Mouse (Mus musculus): Measurements from ENCODE around the gene Tmem169. TPM values are rescaled to one million over a fixed set of nuclear protein-coding genes. Genes with fewer than 3 reads are reported as not detected.
A peak's percentile ranks its signal among the peaks of the same experiment; 100 is the strongest.
"Not testable (repeated sequence)": the region's sequence is repeated elsewhere in the genome, so short reads cannot be mapped to it uniquely, and the experiment has no call there.

Tmem169 gene
- polyA plus RNA-seq (2015; fragmentation: Nextera tagmentation; extraction: Ambion mirVana), result 0.45 and 0.72 TPM in 2 replicates

DNA sequence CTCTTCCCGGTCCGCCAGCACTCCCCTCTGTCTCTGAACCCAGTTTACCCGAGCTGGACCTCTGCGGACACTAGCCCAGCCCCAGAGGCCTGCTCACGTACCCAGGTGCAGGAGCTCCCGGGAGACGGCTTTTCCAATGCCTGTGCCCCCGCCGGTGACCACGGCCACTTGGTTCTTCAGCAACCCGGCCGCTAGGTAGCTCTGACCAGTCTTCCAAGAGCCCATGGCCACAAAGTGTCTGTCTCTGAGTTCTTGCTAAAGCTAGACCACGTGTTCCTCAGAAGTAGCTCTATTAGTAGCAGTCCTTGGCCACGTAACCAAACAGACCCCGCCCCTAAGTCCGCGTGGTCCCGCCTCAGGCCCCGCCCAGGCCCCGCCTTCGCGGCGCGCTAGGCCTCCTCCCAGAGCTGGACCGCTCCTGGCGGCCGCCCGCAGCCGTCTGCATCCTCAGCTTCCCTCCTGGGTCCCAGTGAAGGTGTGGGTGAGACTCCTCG lies at the start of gene Tmem169, which contains the start of gene Pecr:
Gene Tmem169 (plus strand): TSS at position 378 of the 494 bp plus-strand sequence.
Gene Pecr (minus strand): TSS at position 323 of the 494 bp plus-strand sequence.
- no peaks in the 10 kb centered on the region for H3K9me3 ChIP-seq (replicated peaks; ENCODE audit: control insufficient read depth, low read length)
- peak within 1 kb of the TSS; percentile 58 for H3K9ac ChIP-seq (ENCODE audit: low read depth, low read length)
- peak within 1 kb of the TSS; percentile 62 for H3K4me3 ChIP-seq (ENCODE audit: low read depth, low read length)
- peak; percentile 95 for ATAC-seq (ENCODE audit: low read depth)
- H3K27me3 ChIP-seq (ENCODE audit: control insufficient read depth, insufficient read depth, low read depth, low read length), result peaks cover 5% of the 10 kb centered on the region
- no peaks in the 10 kb centered on the region for H3K36me3 ChIP-seq (ENCODE audit: control insufficient read depth, insufficient read depth)
- peaks cover 5% of the 10 kb centered on the region for H3K4me1 ChIP-seq (ENCODE audit: control insufficient read depth, low read depth, low read length)
- peak within 1 kb of the TSS; percentile 70 for H3K27ac ChIP-seq (ENCODE audit: low read length)
- under 1% methylated on average over 30 of the region's 30 CpGs for WGBS (ENCODE audit: insufficient replicate concordance)
- peak within 1 kb of the TSS; percentile 77 for H3K4me2 ChIP-seq (ENCODE audit: low read depth, low read length)

DNA sequence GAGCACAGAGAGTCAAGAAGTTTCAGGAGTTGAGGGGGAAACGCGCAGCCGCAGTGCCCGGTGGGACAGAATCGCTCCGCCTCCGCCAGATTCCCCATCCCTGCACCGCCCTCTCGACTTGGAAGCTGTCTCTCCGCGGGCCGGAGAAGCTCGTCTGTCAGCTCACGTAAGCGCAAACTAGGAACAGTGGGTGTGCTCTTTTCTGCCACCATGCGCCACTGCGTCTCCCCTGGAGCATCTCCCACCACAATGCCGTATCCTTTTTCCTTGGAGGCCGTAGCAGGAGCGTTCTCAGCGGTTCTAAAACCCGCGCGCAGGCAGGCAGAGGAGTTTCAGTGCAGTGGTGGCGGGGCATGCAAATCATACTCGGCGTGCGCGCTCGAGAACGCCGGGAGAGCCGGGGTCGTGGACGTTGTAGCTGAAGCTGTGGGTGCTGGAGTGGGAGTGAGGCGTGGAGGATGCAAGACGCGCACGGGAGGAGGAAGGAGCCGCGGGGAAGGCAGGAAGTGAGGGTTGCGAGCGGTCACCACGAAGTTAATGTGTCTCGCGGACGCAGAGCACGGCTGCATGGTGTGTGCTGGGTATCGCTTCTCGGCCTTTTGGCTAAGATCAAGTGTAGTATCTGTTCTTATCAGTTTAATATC lies 47.7 kb upstream of the Tmem169 start:
- under 1% methylated on average over 35 of the region's 50 CpGs for WGBS (ENCODE audit: insufficient replicate concordance)
- not testable (repeated sequence) for H3K27ac ChIP-seq (ENCODE audit: low read length); H3K4me1 ChIP-seq (ENCODE audit: control insufficient read depth, low read depth, low read length); H3K36me3 ChIP-seq (ENCODE audit: control insufficient read depth, insufficient read depth); H3K9me3 ChIP-seq (replicated peaks; ENCODE audit: control insufficient read depth, low read length)
- Histone ChIP-seq H3K4me3 (ENCODE audit: low read depth, low read length) (peak overlapping the region; percentile 59), H3K4me2 (ENCODE audit: low read depth, low read length) (peak overlapping the region; percentile 65), H3K9ac (ENCODE audit: low read depth, low read length) (peak overlapping the region; percentile 53), H3K27me3 (ENCODE audit: control insufficient read depth, insufficient read depth, low read depth, low read length) (peaks cover 23% of the 10 kb centered on the region)
- ATAC-seq (ENCODE audit: low read depth), result peak; percentile 78

DNA sequence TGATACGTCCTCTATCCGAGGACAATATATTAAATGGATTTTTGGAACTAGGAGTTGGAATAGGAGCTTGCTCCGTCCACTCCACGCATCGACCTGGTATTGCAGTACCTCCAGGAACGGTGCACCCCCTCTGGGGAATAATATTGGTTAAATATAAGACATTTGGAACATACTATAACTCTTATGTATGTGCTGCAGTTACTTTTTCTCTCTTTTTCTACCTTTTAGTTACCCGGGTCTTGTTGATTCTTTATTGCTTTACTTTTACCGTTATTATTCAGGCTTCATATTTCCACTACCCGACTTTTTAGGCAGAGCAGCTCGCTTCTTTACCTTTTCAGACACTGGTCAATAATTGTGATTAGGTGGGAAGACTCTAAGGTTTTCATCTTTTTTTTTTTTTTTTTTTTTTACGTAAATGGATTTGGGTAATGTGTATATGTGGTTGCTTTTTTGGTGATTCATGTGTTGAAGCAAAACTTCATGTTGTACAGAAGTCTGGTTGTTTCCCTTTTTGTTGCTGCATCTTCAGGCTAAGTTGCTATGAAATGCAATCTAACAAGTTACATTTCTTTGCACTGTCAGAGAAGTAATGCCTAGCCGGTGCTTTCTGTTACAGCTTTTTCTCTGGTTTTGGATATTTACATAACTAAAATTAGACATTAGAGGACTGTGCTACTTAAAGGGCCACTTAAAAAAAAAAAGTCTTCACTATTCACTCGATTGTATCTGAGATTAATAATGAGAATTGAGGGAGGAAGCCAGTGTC lies 47.0 kb upstream of the Tmem169 start:
- Histone ChIP-seq H3K4me2 (ENCODE audit: low read depth, low read length) (no peak overlapping the region), H3K36me3 (ENCODE audit: control insufficient read depth, insufficient read depth) (no peaks in the 10 kb centered on the region), H3K4me3 (ENCODE audit: low read depth, low read length) (no peak overlapping the region), H3K27me3 (ENCODE audit: control insufficient read depth, insufficient read depth, low read depth, low read length) (peaks cover 23% of the 10 kb centered on the region), H3K4me1 (ENCODE audit: control insufficient read depth, low read depth, low read length) (no peaks in the 10 kb centered on the region; the same call in 1 of the 2 replicates), H3K27ac (ENCODE audit: low read length) (no peak overlapping the region), H3K9me3 (replicated peaks; ENCODE audit: control insufficient read depth, low read length) (no peaks in the 10 kb centered on the region), H3K9ac (ENCODE audit: low read depth, low read length) (no peak overlapping the region)
- 2% methylated on average over 11 of the region's 13 CpGs for WGBS (ENCODE audit: insufficient replicate concordance)
- peak; percentile 69 for ATAC-seq (ENCODE audit: low read depth)

DNA sequence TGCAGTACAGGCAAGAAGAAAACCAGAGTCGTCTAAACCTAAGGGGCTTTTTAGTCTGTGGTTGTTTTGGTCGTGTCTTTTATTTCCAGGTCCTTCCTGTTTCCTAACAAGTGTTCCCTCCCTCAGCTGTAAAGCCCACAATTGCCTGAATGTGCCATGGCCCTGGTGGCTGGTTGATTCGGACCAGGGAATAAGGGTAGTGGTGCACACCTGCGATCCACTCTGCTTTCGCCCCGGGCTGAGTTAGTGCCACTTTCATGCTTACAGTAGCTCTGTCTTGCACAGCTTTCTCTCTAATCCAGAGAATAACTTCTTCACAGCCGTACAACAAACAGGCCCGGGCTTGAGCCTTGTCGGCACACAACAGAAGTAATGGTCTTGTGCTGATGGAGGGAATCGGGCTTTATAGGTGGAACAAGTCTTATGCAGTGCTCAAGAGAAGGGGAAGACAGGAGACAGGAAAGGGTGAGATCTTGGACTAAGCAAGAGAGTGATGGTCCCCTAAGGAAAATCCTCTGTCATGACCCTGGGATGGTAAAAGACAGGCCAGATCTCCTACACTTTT lies 46.1 kb upstream of the Tmem169 start:
- ATAC-seq (ENCODE audit: low read depth), result no peak
- 50% methylated on average over 10 of the region's 10 CpGs for WGBS (ENCODE audit: insufficient replicate concordance)
- Histone ChIP-seq H3K4me2 (ENCODE audit: low read depth, low read length) (no peak overlapping the region), H3K4me3 (ENCODE audit: low read depth, low read length) (no peak overlapping the region), H3K27me3 (ENCODE audit: control insufficient read depth, insufficient read depth, low read depth, low read length) (peaks cover 23% of the 10 kb centered on the region), H3K4me1 (ENCODE audit: control insufficient read depth, low read depth, low read length) (no peaks in the 10 kb centered on the region; the same call in 1 of the 2 replicates), H3K9ac (ENCODE audit: low read depth, low read length) (no peak overlapping the region), H3K27ac (ENCODE audit: low read length) (no peak overlapping the region), H3K36me3 (ENCODE audit: control insufficient read depth, insufficient read depth) (no peaks in the 10 kb centered on the region), H3K9me3 (replicated peaks; ENCODE audit: control insufficient read depth, low read length) (no peaks in the 10 kb centered on the region)

DNA sequence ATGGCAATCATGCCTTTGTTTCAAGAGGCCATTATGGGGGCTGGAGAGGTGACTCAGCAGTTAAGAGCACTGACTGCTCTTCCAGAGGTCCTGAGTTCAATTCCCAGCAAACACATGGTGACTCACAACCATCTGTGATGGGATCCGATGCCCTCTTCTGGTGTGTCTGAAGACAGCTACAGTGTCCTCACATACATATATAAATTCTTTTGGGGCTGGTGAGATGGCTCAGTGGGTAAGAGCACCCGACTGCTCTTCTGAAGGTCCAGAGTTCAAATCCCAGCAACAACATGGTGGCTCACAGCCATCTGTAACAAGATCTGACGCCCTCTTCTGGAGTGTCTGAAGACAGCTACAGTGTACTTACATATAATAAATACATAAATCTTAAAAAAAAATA lies 45.1 kb upstream of the Tmem169 start:
- H3K9ac ChIP-seq (ENCODE audit: low read depth, low read length); H3K4me1 ChIP-seq (ENCODE audit: control insufficient read depth, low read depth, low read length); H3K9me3 ChIP-seq (replicated peaks; ENCODE audit: control insufficient read depth, low read length); H3K36me3 ChIP-seq (ENCODE audit: control insufficient read depth, insufficient read depth); H3K4me2 ChIP-seq (ENCODE audit: low read depth, low read length); H3K4me3 ChIP-seq (ENCODE audit: low read depth, low read length); ATAC-seq (ENCODE audit: low read depth); H3K27ac ChIP-seq (ENCODE audit: low read length): not testable (repeated sequence)
- H3K27me3 ChIP-seq (ENCODE audit: control insufficient read depth, insufficient read depth, low read depth, low read length), result peaks cover 23% of the 10 kb centered on the region
- WGBS (ENCODE audit: insufficient replicate concordance), result 74% methylated on average over 3 of the region's 3 CpGs

DNA sequence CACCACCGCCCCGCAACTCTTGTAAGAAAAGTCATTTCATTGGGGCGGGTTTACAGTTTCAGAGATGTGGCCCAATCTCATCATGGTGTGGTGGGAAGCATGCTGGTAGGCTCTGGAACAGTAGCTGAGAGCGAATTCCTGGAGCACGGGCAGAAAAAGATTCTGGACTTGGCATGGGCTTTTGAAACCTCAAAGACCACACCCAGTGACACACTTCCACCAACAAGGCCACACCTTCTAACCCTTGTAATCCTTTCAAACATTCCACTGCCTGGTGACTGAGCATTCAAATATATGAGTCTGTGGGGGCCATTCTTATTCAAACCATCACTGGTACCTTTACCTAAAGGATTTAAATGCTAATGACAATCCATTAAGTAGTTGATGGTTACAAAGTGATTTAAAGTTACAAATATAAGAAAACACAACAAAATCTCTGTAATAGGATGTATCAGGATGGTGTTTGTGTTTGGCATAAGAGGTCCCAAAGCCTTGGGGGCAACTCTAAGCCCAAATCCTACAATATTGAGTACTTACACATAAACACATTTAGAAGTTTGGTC lies 41.5 kb upstream of the Tmem169 start:
- H3K4me2 ChIP-seq (ENCODE audit: low read depth, low read length), result no peak overlapping the region
- H3K9me3 ChIP-seq (replicated peaks; ENCODE audit: control insufficient read depth, low read length), result no peaks in the 10 kb centered on the region
- no peak overlapping the region for H3K9ac ChIP-seq (ENCODE audit: low read depth, low read length)
- no peak overlapping the region for H3K4me3 ChIP-seq (ENCODE audit: low read depth, low read length)
- peaks cover 4% of the 10 kb centered on the region; the same call in 1 of the 2 replicates for H3K27me3 ChIP-seq (ENCODE audit: control insufficient read depth, insufficient read depth, low read depth, low read length)
- 59% methylated on average over 5 of the region's 5 CpGs for WGBS (ENCODE audit: insufficient replicate concordance)
- H3K4me1 ChIP-seq (ENCODE audit: control insufficient read depth, low read depth, low read length), result peaks cover 3% of the 10 kb centered on the region; the same call in 1 of the 2 replicates
- no peaks in the 10 kb centered on the region for H3K36me3 ChIP-seq (ENCODE audit: control insufficient read depth, insufficient read depth)
- no peak overlapping the region for H3K27ac ChIP-seq (ENCODE audit: low read length)
- ATAC-seq (ENCODE audit: low read depth), result no peak

DNA sequence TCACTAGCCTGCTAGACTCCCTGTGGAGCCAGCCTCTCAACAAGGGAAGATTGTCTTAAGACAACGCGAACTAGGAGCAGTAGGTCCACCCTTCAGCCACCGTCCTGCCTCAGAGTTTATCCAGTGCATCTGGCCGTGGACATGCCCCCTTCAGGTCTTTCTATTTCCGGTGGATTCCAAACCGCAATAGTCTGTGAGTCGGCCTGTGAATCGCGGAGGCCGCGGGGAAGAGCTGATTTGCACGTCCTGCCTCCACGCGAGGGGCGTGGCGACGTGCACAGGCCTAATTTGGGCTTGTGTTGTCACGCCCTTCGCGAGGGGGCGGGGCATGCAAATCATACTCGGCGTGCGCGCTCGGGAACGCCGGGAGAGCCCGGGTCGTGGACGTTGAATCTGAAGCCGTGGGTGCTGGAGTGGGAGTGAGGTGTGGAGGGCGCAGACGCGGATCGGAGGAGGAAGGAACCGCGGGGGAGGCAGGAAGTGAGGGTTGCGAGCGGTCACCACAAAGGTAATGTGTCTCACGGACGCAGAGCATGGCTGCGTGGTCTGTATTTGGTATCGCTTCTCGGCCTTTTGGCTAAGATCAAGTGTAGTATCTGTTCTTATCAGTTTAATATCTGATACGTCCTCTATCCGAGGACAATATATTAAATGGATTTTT lies 40.4 kb upstream of the Tmem169 start:
- Histone ChIP-seq H3K36me3 (ENCODE audit: control insufficient read depth, insufficient read depth) (no peaks in the 10 kb centered on the region), H3K4me3 (ENCODE audit: low read depth, low read length) (peak overlapping the region; percentile 52), H3K9ac (ENCODE audit: low read depth, low read length) (peak overlapping the region; percentile 76), H3K27ac (ENCODE audit: low read length) (peak overlapping the region; percentile 89), H3K4me1 (ENCODE audit: control insufficient read depth, low read depth, low read length) (peaks cover 3% of the 10 kb centered on the region; the same call in 1 of the 2 replicates), H3K9me3 (replicated peaks; ENCODE audit: control insufficient read depth, low read length) (no peaks in the 10 kb centered on the region), H3K27me3 (ENCODE audit: control insufficient read depth, insufficient read depth, low read depth, low read length) (no peaks in the 10 kb centered on the region), H3K4me2 (ENCODE audit: low read depth, low read length) (peak overlapping the region; percentile 70)
- ATAC-seq (ENCODE audit: low read depth), result peak; percentile 90
- WGBS (ENCODE audit: insufficient replicate concordance), result under 1% methylated on average over 47 of the region's 47 CpGs

DNA sequence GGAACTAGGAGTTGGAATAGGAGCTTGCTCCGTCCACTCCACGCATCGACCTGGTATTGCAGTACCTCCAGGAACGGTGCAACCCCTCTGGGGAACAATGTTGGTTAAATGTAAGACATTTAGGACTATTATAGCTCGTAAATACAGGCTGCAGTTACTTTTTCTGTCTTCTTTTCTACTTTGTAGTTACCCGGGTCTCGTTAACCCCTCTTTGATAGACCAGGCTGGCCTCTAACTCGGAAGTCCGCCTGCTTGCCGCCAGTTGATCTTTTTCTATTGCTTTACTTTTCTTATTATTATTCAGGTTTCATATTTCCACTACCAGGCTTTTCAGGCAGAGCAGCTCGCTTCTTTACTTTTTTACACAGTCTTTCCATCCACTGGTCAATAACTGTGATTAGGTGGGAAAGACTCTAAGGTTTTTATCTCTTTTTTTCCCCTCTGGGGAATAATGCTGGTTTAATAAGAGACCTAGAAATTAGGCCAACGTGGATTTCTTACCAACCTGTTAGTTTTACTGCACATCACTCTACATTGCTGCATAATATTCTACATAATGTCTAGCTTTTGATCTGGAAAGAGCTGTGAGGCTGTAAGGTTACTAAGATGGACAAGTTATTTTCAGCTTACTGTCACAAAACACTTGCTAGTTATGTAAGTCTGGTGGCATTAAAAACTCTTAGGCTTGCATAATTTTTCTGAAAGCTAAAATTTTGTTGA lies 39.7 kb upstream of the Tmem169 start:
- Histone ChIP-seq H3K36me3 (ENCODE audit: control insufficient read depth, insufficient read depth) (no peaks in the 10 kb centered on the region), H3K4me3 (ENCODE audit: low read depth, low read length) (peak overlapping the region; percentile 19; the same call in 1 of the 2 replicates), H3K4me1 (ENCODE audit: control insufficient read depth, low read depth, low read length) (peaks cover 3% of the 10 kb centered on the region; the same call in 1 of the 2 replicates), H3K9ac (ENCODE audit: low read depth, low read length) (peak overlapping the region; percentile 76), H3K27me3 (ENCODE audit: control insufficient read depth, insufficient read depth, low read depth, low read length) (no peaks in the 10 kb centered on the region), H3K4me2 (ENCODE audit: low read depth, low read length) (peak overlapping the region; percentile 70), H3K9me3 (replicated peaks; ENCODE audit: control insufficient read depth, low read length) (no peaks in the 10 kb centered on the region), H3K27ac (ENCODE audit: low read length) (peak overlapping the region; percentile 89)
- 1% methylated on average over 12 of the region's 12 CpGs for WGBS (ENCODE audit: insufficient replicate concordance)
- ATAC-seq (ENCODE audit: low read depth), result peak; percentile 85

Measured in liver, embryonic 16.5 days (tissue).